Comparison of ENCODE assay signal across 43 mouse cellular contexts in genomic region chr5:137897812-137898211, GRCm38 (mm10). TPM values are rescaled to one million over a fixed set of nuclear protein-coding genes. Genes with fewer than 3 reads are reported as not detected.
"Had no signal": no experiment of that assay in that cellular context is flagged by ENCODE, and none has a peak within 500 bp of the region (broad histone marks: within the 10 kb centered on the region; RNA-seq: fewer than 3 reads in every experiment).

No protein-coding gene starts in this region.

- H3K9me3 ChIP-seq: limb, embryonic 10.5 days; limb, embryonic 12.5 days; limb, embryonic 13.5 days; limb, embryonic 15.5 days; liver, embryonic 12.5 days; liver, embryonic 13.5 days; liver, embryonic 15.5 days; lung, embryonic 15.5 days; megakaryocyte, embryonic 14.5 days; midbrain, embryonic 10.5 days; midbrain, embryonic 12.5 days; midbrain, embryonic 13.5 days; midbrain, embryonic 15.5 days; neural tube, embryonic 12.5 days; neural tube, embryonic 13.5 days had no signal

- H3K4me1 ChIP-seq: limb, embryonic 10.5 days; limb, embryonic 12.5 days; limb, embryonic 13.5 days; limb, embryonic 15.5 days; liver, embryonic 12.5 days; liver, embryonic 13.5 days; liver, embryonic 15.5 days; lung, embryonic 15.5 days; megakaryocyte, embryonic 14.5 days; midbrain, embryonic 10.5 days; midbrain, embryonic 12.5 days; midbrain, embryonic 13.5 days; midbrain, embryonic 15.5 days; neural tube, embryonic 12.5 days; neural tube, embryonic 13.5 days had no signal

- H3K36me3 ChIP-seq: limb, embryonic 10.5 days; limb, embryonic 12.5 days; limb, embryonic 13.5 days; limb, embryonic 15.5 days; liver, embryonic 12.5 days; liver, embryonic 13.5 days; liver, embryonic 15.5 days; lung, embryonic 15.5 days; midbrain, embryonic 10.5 days; midbrain, embryonic 12.5 days; midbrain, embryonic 13.5 days; midbrain, embryonic 15.5 days; neural tube, embryonic 12.5 days; neural tube, embryonic 13.5 days had no signal

- DNase-seq: left cerebral cortex, postnatal 4 days; liver; liver, embryonic 13.5 days; liver, postnatal 0 days; lung, adult 18-20 months; lung, adult 2 months; lung, embryonic 14.5 days; lung, postnatal 10 days; lung, postnatal 14 days; lung, postnatal 36 days; lung, postnatal 4 days had no signal

- H3K4me2 ChIP-seq: limb, embryonic 12.5 days; limb, embryonic 13.5 days; limb, embryonic 15.5 days; liver, embryonic 11.5 days; liver, embryonic 12.5 days; liver, embryonic 13.5 days; liver, embryonic 15.5 days; lung, embryonic 14.5 days; lung, embryonic 15.5 days; midbrain, embryonic 11.5 days; midbrain, embryonic 12.5 days; midbrain, embryonic 13.5 days; midbrain, embryonic 15.5 days; neural tube, embryonic 12.5 days; neural tube, embryonic 13.5 days had no signal

- H3K4me3 ChIP-seq: limb, embryonic 10.5 days; limb, embryonic 12.5 days; limb, embryonic 13.5 days; limb, embryonic 15.5 days; liver, embryonic 12.5 days; liver, embryonic 13.5 days; liver, embryonic 15.5 days; lung, embryonic 15.5 days; megakaryocyte, embryonic 14.5 days; midbrain, embryonic 10.5 days; midbrain, embryonic 12.5 days; midbrain, embryonic 13.5 days; midbrain, embryonic 15.5 days; myocyte; neural tube, embryonic 12.5 days; neural tube, embryonic 13.5 days had no signal

- H3K9ac ChIP-seq: limb, embryonic 12.5 days; limb, embryonic 13.5 days; limb, embryonic 15.5 days; liver, embryonic 12.5 days; liver, embryonic 13.5 days; liver, embryonic 14.5 days; liver, embryonic 15.5 days; liver, postnatal 0 days; lung, embryonic 14.5 days; lung, embryonic 15.5 days; midbrain, embryonic 12.5 days; midbrain, embryonic 13.5 days; midbrain, embryonic 15.5 days; neural tube, embryonic 12.5 days; neural tube, embryonic 13.5 days had no signal

- H3K27ac ChIP-seq: limb, embryonic 10.5 days; limb, embryonic 12.5 days; limb, embryonic 13.5 days; limb, embryonic 15.5 days; liver, embryonic 12.5 days; liver, embryonic 13.5 days; liver, embryonic 14.5 days; liver, embryonic 15.5 days; lung, embryonic 15.5 days; macrophage; midbrain, embryonic 10.5 days; midbrain, embryonic 12.5 days; midbrain, embryonic 13.5 days; midbrain, embryonic 15.5 days; neural tube, embryonic 12.5 days; neural tube, embryonic 13.5 days had no signal

- ATAC-seq: liver, embryonic 12.5 days; liver, postnatal 0 days; lung, postnatal 0 days; midbrain, embryonic 13.5 days; midbrain, embryonic 15.5 days; midbrain, embryonic 16.5 days had no signal

- H3K27me3 ChIP-seq: limb, embryonic 13.5 days; limb, embryonic 15.5 days; liver, embryonic 12.5 days; liver, embryonic 13.5 days; liver, embryonic 15.5 days; lung, embryonic 15.5 days; midbrain, embryonic 12.5 days; midbrain, embryonic 13.5 days; midbrain, embryonic 15.5 days; neural tube, embryonic 12.5 days; neural tube, embryonic 13.5 days had no signal

RNA-seq across cellular contexts. Expression of gene Cyp3a13, which starts 23.6 kb away (rescaled TPM):
- total RNA-seq: left cerebral cortex, postnatal 10 days; left cerebral cortex, postnatal 4 days; megakaryocyte progenitor cell, adult 5-6 weeks; megakaryocyte, adult 5-6 weeks; megakaryocyte-erythroid progenitor cell, adult 5-6 weeks; midbrain, postnatal 0 days; monocyte, adult 5-6 weeks had no signal
- polyA plus RNA-seq: limb, embryonic 10.5 days; limb, embryonic 11.5 days; limb, embryonic 12.5 days; limb, embryonic 13.5 days; macrophage; midbrain, embryonic 10.5 days; midbrain, embryonic 11.5 days; midbrain, embryonic 12.5 days; midbrain, embryonic 13.5 days; midbrain, embryonic 15.5 days; midbrain, embryonic 16.5 days; midbrain, postnatal 0 days; neural tube, embryonic 12.5 days; neural tube, embryonic 13.5 days had no signal

RNA-seq across cellular contexts. Expression of gene Pilrb2, which starts 26.2 kb away (rescaled TPM):
- total RNA-seq: left cerebral cortex, postnatal 10 days; left cerebral cortex, postnatal 14 days; left cerebral cortex, postnatal 25 days; left cerebral cortex, postnatal 36 days; left cerebral cortex, postnatal 4 days; megakaryocyte-erythroid progenitor cell, adult 5-6 weeks; midbrain, postnatal 0 days had no signal
- polyA plus RNA-seq: limb, embryonic 10.5 days; limb, embryonic 11.5 days; limb, embryonic 12.5 days; midbrain, embryonic 10.5 days; midbrain, embryonic 11.5 days; midbrain, embryonic 12.5 days; midbrain, embryonic 13.5 days; midbrain, embryonic 15.5 days; midbrain, embryonic 16.5 days; myocyte; neural tube, embryonic 11.5 days; neural tube, embryonic 12.5 days had no signal

RNA-seq across cellular contexts. Expression of gene Pilrb1, which starts 39.9 kb away (rescaled TPM):
- total RNA-seq: left cerebral cortex, postnatal 10 days; left cerebral cortex, postnatal 14 days; left cerebral cortex, postnatal 25 days; left cerebral cortex, postnatal 36 days; left cerebral cortex, postnatal 4 days; megakaryocyte-erythroid progenitor cell, adult 5-6 weeks; midbrain, postnatal 0 days had no signal
- polyA plus RNA-seq: limb, embryonic 10.5 days; limb, embryonic 12.5 days; limb, embryonic 13.5 days; midbrain, embryonic 10.5 days; midbrain, embryonic 11.5 days; midbrain, embryonic 12.5 days; midbrain, embryonic 13.5 days; midbrain, embryonic 15.5 days; midbrain, embryonic 16.5 days; midbrain, postnatal 0 days; myocyte; neural tube, embryonic 11.5 days; neural tube, embryonic 12.5 days; neural tube, embryonic 13.5 days had no signal
